Mouse (Mus musculus) cerebellum, adult 18-20 months (tissue): ENCODE data around the gene Fgd1.

Source experiments
- DNase-seq, 2 experiments: peaks; one replicate each; pipeline ENCODE4 v3.0.0; 2021

The Fgd1 gene

GRCm38 (mm10) chrX:151096171-151097058 lies 50.5 kb downstream of the Fgd1 start, which contains the start of gene Tsr2:
Tsr2 (minus strand) TSS chrX:151096543.
- DNase-seq, result peak; percentile 76 to 82

DNA sequence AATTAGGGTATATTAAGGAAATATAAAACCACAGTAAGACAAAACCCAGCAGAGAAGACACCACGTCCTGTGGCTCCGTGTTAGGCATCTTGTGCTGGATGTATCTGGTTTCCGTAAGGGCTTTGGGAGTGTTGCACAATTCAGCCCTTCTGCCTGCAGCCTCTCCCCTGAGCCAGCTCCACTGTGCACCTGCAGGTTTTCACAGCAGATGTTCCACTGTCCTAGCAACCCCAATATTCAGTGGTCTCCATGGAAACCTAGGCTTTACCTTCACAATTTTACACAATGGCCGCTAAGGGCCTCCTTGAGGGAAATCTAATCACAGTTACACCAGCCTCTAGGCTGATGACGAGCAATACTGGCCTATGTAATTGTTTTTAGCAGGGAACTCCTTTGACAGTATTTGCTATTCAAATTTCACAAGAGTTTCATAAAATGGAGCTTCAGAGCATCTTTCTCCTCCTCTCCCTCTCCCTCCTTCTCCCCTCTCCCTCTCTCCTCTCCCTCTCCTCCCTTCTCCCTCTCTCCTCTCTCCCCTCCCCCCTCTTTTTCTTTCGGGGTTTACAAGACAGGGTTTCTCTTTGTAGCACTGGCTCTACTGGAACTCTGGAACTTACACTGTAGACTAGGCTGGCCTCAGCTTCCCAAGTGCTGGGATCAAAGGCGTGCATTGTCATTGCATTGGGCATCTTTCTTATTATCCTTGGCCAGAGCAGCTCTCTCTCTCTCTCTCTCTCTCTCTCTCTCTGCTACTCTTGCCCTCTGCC lies 61.5 kb downstream of the Fgd1 start:
- no peak for DNase-seq

DNA sequence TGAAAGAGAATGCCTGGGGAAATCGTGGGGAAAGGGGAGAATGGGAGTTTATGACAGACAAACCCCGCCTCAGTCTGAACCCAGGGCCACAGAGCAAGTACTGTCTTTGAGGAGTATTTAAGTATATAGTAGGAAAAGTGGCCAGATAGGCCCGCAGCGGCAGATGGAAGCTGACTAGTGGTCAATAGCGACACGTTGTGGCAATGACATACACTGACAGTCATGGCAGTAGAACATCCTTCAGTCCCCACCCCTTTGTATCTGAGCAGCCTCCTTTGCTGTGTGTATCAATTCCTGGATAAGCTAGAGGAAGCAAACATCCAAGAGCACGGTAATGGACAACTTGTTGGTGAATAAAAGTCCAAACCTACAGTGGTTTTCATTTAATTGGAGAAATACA lies 70.8 kb downstream of the Fgd1 start:
- peak; percentile 44 to 47 for DNase-seq

DNA sequence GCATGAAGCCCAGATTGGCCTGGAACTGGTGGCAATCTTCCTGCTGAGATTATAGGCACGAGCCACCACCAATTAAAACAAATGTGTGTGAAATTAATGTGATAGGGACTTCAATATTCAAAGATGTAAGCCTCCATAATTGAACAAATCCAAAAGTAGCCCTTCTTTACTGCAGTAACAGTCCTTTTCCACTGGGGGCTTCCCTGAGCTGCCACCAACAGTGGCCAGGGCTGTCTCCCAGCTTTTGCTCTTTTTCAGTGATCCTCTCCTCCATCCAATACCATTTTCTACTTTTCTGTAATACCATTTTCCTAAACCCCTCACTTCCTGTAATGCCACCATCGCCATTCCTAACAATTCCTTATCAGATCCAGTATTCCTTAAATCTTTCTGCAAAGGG lies 71.5 kb downstream of the Fgd1 start:
- DNase-seq, result peak; percentile 18 to 29

- DNase-seq, result no peak
Observed at GRCm38 (mm10) chrX:151123933-151124332, 78.0 kb downstream of the Fgd1 start.

DNA sequence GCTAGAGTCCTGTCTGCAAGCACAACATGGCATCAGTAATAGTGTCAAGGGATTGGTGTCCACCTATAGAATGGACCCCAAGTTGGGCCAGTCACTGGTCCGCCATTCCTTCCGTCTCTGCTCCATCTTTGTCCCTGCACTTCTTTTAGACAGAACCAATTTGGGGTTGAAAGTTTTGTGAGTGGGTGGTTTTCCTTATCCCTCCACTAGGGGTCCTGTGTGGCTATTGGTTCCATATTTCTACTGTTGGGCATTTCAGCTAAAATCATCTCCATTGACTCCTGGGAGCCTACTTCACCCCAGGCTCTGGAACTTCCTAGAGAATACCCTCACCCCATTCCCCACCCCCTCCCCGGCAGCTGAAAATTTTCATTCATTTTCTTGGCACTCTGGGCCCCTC lies 84.5 kb downstream of the Fgd1 start:
- DNase-seq, result no peak

- DNase-seq, result peak in 1 of 2 experiments; percentile 2
Observed at GRCm38 (mm10) chrX:151132785-151133184, 86.8 kb downstream of the Fgd1 start.
